Mouse (Mus musculus) ovary, postnatal 36 days (tissue): ENCODE results near the gene Bcl7a.

Experiments used
- DNase-seq: peaks from one replicate; pipeline ENCODE4 v3.0.0; 2022; ENCODE audit warnings: low spot score, mixed read lengths

Bcl7a gene

DNA sequence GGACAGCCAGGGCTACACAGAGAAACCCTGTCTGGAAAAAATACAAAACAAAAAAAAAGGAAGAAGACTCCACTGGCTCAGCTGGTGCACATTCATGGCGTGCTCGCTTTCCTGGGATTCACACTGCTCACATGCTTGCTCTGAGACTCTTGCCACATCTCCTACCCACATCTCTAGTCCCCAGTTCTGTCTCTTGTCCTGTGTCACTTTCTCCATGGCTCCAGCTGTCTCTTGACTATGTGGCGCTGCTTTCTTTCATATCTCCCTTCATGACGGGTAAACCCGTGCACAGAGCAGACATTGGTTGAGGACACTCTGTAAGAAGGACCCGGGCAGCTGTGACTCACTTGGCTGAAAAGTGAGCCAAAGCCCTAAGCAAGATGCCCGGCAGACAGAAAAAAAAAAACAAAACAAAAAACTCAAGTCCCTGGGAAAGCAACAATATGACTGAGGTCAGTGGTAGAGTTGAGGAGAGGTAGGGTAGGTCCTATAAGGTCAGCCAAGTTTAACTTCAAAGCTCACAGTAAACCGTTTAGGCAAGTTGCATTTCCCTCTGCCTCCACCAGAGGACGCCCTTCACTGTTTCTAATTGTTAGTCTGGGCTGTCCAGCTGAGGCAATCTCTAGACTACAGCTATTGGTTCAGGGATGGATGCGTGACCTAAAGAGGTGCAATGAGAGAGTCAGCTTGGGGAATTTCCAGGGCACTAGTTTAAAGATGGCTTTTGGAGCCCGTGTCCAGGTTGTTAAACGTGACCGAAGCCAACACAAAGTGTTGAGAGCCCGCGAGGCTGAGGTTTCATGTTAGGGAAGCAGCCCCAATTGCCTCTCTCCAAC is 33.7 kb downstream of the Bcl7a start:
- DNase-seq, result peak; percentile 69

DNA sequence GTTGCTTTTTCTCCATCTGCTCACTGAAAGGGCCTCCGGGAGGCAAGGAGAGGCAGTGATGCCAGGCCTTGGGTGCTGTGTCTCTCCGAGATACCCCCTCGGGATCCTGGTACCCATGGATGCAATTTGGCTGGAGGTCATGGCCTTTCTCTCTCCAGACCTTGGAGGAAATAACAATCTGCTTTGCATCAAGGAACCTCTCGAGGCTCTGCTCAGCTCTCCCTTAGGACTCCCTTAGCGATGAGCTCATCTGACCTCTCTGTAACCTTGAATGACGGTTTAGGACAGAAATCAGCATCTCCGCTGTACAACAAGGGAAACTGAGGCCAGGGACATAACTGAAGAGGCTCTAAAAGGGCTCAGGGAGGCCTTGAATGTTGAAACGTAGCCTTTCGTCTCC is 35.1 kb downstream of the Bcl7a start:
- no peak for DNase-seq

DNA sequence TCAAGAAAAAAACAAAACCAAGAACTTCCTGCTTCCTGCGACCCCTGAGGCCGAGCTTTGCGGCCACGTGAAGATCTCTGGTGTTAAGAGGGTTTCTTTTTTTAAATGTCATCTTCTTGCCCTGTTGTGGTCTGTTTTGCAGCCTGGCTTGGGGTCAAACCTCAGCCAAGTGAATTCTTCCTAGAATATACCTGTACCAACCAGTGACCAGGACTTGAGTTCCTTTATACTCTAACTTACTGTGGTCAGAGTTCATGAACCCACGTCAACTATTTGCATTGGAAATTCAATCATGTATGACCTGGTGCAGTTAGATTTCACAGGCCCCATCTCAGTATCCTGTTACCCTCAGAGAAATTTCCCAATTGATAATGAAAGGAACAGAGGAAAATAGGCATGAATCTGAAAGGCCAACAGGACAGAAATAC is 35.9 kb downstream of the Bcl7a start:
- DNase-seq, result no peak

DNA sequence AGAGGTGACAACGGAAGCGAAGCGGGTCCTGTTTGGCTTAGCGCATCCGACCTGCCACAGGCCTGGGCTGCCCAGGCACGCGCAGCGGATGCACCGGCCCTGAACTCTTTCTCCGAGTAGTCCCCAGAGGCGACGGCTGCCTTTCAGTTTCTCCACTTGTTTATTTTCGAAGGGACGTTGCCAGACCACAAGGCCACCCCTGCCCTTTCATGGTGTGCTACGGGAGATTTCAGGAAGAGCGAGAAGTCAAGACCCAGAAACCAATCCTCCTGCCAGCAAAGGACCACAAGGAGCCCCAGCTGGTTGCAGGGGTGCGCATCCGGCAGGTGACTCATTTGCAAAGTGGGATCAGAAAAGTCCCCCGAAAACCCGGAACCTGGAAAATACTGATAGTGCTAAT is 38.3 kb downstream of the Bcl7a start:
- DNase-seq, result peak; percentile 42

DNA sequence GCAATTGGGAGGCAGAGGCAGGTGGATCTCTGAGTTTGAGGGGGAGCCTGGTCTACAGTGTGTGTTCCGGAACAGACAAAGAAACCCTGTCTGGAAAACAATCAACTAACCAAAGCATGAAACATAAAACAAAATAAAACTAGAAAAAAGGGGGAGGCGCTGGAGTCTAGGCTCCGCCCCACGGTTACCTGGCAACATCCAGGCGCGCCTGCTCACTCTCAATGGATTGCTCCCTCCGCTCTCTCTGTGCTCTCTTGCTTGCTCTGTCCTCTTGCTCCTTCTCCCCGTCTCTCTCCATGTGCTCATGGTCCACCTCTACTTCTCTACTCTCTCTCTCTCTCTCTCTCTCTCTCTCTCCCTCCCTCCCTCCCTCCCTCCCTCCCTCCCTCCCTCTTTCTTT is 39.1 kb downstream of the Bcl7a start:
- DNase-seq, result no peak

DNA sequence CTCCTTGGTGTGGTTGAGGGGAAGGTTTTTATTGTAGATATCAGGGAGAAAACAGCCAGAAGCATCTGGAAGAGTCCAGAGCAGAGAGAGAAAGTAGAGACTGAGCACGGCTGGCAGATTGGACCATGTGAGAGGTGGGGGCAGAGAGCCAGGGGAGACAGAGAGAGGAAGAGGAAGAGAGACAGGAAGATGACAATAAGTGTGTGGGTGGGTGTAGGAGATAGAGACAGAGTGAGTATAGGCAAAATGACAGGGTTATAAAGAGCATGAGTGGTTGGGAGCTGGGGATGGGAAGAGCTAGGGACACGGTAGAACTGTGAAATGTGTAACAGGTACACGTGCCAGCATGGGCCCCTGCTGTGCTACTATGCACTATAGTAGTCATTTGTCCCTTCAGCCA is 44.8 kb downstream of the Bcl7a start:
- no peak for DNase-seq

DNA sequence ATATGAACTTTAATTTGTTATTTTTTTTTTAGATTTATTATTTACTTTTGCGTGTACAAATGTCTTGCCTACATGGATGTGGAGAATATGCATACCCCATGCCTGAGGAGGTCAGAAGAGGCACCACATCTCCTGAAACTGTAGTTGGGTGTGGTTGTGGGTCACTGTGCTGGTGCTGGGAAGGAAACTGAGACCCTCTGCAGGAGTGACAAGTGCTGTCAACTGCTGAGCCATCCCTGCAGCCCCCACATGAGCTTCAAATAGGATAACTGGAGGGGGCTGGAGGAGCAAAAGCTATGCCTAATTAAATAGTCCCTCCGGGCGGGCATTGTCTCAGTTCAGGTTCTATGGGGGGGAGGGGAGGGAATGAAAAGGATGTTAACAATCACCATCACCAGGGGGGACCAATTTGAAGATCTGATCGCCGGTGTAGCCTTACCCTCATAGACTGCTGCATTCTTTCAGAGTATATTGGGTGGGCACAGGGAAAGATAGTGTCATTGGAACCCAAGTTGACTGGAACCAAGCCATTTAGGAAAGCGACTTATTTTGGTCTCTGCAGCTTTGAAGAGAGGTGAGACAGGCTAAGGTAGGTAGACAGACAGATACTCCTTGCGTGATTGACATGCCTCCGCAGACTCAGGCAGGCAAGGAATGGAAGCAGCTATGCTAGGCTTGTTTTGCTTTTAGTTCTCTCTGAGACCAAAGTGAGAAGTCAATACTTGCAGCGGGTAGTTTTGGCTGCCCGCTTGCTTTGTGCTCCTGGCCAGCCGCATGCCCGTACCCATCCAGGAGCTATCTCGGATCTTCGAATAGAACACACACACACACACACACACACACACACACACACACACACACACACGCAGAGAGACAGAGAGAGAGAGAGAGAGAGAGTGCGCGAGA is 47.2 kb downstream of the Bcl7a start:
- DNase-seq, result no peak

DNA sequence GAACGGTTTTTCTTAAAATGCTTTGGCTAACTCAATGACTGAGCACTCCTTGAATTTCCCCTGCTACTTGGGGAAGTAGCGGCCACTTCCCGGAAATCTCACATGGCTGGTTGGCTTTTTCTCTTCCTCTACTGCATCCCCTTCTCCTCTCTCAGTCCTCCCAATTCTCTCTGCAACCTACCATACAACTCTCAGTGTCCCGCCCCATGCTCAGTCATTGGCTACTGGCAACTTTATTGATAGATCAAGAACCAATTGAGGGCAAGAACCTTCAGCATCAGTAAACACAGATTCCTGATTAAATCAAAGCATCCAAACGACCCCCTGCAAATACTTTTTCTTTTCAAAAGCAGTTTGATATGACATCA is 47.8 kb downstream of the Bcl7a start:
- DNase-seq, result no peak

DNA sequence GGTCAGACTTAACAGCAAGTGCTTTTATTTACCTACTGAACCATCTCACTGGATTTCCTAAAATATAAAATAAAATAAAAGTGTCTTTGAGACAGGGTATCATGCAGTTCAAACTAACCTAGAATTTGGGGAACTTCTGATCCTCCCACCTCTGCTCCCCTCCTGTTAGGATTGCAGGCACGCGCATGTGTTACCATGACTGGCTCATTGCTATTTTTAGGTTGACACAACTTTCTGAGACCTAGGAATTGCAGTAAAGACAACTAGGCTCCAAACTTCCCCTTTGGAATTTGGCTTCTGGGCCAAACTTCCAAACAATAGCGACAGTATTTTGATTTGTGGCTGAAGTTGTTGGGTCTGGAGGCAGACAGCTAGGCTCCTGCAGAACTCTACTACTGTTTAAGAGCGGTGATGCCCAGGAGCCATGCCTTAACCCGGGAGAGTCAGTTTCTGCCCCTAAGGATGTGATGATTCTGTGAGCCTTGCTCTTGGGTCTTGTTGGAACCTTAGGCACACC is 50.2 kb downstream of the Bcl7a start:
- DNase-seq, result no peak

DNA sequence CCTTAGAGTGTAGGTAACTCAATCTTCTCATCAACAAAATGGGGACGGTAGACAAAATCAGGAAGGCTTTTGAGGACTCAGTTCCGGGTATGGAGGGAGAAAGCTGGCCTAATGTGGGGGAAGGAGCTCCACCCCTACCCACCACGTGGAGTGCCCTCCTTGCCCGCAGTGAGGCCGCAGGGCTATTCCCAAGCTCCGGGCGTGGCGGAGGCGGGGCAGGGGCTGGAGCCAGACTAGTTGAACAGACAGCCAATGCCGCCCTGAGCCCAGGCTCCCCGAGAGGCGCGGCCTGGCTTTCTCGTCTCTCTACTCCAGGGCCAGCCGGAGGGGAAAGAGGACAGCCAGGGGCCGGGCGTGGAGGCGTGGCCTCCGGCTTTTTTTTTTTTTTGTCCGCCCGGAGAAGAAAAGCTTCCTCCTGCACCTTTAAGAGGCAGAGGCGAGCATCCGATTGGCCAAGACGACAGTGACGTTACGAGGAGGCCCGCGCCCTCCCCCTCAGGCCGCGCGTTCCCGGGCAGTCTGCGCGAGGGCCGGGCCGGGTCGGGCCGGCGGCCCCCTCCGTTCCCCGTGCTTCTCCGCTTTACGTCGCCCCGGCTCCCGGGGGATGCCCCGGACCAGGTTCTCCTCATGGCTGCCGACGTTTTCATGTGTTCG is 50.8 kb downstream of the Bcl7a start, which contains the start of gene Mlxip:
Mlxip (plus strand) TSS at position 496 of the 654 bp plus-strand sequence.
- peak; percentile 97 for DNase-seq

DNA sequence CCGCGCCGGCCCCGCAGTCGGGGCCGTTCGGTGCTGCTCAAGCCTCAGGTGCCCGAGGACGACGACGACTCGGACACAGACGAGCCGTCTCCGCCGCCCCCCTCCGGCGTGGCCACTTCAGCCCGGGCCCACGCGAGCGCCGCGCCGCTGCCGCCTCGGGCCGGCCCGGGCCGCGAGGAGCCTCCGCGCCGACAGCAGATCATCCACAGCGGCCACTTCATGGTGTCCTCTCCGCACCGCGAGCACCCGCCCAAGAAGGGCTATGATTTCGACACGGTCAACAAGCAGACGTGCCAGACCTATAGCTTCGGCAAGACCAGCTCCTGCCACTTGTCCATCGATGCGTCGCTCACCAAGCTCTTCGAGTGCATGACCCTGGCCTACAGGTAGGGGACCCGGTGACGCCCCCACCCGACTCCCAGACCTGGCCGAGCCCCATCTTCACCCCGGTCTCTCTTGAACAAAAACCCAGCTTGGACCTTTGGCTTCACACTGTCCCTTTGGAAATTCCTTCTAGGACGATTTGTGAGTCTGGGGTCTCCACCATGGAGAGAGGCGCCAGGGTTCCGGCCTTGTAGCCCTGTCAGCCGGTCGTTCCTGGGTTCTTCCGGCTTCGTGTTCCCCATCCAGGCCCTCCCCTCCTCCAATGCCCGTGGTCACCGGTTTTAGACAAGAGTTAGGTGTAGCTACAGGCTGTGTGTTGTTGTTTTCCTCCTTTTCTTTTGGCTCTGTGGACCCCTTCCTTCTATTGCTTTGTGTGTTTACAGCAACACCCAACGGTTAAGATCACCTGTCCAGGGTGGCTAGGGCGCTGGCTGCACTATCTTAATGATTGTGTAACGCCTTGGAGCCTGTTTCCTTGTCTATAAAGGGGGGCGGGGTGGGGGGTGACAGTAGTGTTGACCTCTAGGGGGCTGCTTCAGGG is 51.6 kb downstream of the Bcl7a start:
- no peak for DNase-seq

DNA sequence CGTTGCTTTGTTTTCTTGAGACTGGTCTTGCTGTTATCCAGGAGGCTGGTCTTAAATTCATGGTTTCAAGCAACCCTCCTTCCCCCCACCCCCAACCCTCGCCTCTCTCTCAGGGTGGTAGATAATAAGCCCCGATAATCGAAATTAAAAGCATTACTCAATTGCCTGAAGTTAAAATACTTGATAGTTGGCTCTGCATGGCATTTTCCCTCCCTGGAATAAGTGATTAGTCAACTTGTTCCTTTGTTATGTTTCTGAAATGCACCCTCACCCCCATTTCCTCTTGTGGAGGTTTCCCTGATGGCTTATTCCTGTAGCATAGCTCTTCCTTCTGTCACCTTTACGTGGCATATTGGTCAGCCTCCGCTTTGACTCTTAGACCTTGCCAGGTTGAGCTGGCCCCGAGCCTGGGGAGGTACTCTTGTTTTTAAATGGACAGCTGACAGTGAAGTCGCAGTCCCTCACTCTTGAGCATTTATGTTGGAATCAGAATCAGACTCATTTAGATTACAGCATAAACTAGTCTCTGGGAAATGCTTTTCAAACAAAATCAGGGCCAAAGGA is 53.3 kb downstream of the Bcl7a start:
- DNase-seq, result no peak

DNA sequence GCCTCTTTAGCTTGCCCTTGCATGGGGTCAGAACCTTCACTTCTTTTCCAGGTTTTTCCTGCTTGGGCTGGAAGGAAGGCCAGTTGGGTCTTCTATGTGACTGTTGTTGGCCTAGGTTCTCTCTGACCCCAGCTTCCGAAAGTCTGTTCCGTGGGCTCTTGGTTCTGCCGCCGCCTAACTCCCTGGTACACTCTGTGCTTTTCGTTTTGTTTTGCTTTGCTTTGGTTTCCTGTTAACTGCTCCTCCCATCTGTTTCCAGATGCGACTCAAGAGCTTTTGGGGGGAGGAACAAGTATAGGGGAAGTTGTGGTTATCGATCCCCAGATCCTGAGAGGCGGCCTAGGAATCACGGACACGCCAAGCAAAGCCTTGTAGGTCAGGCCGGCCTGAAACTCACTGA is 54.2 kb downstream of the Bcl7a start:
- DNase-seq, result no peak

DNA sequence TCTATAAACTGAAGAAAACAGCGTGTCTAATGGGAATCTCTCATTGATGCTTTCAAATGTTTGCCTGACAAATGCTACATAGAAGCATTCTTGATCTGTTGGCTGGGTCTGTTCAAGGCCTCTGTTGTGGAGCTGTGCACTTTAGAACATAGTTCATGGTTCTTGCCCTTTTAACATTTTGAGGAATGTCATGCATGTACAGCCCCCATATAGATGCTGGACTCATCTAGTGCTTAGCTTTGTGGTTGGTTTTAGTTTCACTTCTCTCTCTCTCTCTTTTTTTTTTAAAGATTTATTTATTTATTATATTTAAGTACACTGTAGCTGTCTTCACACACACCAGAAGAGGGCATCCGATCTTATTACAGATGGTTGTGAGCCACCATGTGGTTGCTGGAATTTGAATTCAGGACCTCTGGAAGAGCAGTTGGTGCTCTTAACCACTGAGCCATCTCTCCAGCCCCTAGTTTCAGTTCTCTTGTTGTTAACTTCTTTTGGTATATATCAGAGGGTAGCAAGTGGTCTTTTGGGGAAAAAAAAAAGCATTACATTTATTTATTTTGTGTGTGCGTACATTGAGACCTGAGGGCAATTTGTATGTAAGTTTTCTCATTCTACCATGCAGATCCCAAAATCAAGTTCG is 55.3 kb downstream of the Bcl7a start:
- no peak for DNase-seq

DNA sequence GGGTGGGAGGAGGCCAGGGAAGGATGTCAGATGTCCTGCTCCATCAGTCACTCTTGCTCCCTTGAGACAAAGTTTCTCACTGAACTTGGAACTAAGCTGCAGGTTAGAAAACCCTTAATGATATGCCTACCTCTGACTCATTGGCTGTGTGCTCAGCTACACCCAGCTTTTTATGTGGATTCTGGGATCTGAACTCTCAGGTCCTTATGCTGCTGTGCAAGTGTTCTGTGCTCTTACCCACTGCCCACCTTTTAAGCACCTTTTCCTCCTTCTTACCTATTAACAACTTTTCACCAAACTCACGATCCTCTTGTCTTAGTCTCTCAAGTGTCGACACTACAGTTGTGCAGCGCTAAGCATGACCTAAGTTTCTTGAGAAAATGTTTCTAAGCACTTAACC is 60.8 kb downstream of the Bcl7a start:
- no peak for DNase-seq

DNA sequence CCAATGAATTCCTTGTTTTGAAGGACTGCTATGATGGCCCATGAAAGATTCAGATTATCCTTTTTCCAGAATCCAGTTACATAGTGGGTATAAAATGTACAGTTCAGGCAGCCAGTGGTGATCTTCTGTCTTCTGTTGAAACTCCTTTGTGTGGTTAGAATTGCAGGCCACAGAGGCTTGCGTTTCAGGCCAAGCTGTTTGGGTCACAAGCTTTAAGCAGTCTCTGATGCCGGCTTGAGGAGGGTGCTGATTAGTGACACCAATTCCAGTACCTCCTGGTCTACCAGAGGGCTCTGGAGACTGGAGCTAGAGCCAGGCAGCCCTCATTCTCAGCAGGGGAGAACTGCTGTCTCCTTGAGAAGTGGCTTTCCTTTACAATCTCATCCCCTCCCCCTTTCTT is 63.3 kb downstream of the Bcl7a start:
- DNase-seq, result no peak

DNA sequence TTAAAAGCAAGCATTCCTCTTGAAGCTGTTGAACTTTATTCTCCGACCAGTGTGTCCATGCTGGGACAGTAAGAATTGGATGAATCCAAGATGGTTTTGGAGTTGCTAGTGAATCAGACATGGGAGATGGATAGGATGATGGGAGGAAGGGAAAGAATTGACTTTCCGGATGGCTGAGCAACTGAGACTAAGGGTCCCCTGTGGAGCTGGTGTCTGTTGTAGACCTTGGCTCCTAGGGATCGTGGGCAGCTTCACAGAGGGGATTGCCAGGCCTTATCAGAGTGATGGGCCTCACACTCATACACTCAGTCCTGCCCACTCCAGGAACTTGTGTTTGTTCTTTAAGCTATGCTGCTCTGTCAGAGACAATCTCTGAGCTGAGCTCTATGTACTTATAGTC is 64.5 kb downstream of the Bcl7a start:
- no peak for DNase-seq

DNA sequence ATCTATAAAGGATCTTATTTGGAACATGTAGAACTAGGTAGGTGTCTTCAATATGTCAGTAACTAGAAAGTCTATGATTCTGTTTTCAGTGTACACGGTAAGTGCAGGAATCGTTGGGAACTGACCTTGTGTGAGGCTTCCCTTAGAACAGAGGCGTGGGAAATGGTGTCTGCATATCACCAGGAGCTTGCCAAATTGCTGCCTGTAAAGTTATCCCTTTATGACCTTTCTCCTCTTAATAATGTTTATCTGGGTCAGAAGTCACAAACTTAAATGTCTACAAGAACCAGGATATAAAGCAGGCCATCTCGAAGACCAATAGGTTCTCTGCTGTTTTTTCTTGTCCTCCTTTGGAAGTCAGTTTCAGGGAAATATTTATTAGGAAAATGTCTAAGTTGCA is 68.6 kb downstream of the Bcl7a start:
- no peak for DNase-seq

DNA sequence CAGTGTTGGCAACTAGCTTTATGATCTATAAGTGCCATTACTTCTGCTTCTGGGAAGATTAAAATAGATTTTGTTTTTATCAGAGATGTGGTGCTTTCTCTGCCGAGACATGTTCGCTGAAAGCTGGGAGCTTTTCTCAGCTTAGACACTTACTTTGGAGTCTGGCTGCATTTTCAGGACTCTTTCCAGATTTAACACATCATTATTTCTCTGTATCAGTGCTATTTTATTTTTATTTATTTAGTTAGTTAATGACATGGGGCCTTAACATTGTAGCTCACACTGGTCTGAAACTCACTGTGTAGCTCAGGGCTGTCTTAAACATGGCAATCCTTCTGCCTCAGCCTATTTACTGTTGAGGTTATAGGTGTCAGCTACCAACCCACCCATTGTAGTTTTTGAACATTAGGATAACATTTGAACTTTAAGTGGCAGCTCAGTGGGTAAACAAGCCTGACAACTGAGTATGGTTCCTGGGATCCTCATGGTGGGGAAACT is 70.3 kb downstream of the Bcl7a start:
- DNase-seq, result no peak

DNA sequence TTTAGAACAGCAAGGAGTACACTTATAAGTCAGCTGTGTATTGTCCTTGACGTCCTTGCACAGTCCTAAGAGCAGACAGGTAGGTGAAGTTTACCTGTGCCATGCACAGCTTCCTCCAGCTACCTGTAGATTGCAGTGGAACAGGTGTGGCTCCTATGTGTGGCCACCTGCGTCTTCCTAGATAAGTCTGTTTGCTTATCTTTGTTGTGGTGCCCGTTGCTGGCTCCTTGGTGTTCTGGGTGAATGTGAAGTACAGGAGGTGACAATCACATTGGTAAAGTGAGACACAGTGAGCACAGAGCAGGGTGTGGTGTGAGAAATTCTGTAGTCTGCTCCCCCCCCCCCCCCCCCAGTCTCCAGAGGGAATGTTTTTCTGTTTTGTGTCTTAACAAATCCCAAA is 72.5 kb downstream of the Bcl7a start:
- no peak for DNase-seq
